Mouse (Mus musculus): ENCODE measurements around the gene Glis3.

DNA sequence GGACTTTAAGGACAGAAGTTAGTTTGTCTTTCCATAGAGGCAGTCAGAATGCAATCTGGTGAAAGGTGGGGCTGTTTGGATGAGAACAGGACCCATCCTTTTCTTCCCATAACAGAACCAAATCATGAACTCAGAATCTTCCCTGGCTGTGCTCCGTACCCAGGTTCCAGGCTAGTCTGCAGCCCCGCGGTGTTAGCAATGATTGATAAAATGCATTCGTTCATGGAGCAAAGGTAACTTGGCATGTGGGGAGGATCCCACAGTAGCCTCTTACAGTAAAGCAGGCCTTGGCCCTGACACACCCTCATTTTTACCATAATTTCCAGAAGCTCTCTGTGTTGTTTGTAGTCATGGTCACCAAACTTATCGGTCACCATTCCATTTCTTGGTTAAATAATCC is 152.4 kb downstream of the Glis3 start:
- TF ChIP-seq POLR2A (IDR thresholded peaks at IDR 0.05; ENCODE audit: borderline replicate concordance, extremely low read depth, low read depth, low read length) (no peak), CTCF (IDR thresholded peaks at IDR 0.05; ENCODE audit: insufficient read depth, low read length) (no peak)

Data from lung, adult 2 months (tissue).